Mouse (Mus musculus): Measurements from ENCODE around the gene Rd3l.

Rd3l gene

DNA sequence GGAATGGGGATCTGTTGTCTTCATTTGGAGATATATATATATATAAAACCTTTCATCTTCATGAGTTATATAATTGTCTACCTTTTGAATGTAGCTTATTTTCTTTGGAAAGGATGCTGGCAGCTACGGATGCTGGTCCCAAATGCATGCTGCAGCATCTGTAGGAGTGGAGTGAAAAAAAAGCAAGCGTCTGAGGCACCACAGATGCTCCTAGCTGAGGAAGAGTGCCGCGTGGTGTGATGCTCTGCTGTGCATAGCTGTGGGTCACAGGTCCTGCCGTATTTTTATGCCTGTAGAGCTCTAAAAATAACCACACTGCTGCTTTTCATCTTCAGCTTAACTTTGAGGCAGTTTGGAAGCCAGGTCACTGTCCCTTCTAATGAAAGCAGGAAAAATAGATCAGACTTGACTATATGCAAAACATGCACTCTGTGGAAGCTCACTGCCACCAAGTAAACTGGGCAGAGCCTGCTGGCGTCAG is at the start of gene Rd3l:
Gene Rd3l (minus strand): TSS at position 431 of the 481 bp plus-strand sequence.
- no peak for DNase-seq (ENCODE audit: low spot score)

DNA sequence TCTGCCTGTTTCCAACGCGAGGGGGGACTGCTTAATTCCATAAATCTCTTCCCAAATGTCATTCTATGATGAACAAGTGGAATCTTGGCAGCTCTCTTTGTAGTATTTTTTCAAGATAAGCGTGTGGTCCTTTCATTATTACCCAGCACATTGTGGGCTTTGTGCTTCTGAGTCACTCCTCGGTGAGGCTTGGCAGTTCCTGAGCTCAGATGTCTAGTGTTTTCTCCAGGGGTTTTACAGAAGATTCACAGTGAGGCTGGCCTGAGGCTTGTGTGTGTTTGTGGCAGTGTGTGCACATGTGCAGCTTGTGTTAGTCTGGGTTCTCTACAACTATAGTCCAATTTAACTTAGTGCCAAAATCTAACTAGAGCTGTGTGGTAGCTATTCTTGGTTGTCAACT is 46.3 kb upstream of the Rd3l start:
- no peak for DNase-seq (ENCODE audit: low spot score)

- DNase-seq (ENCODE audit: low spot score), result peak; percentile 18
Observed at GRCm38 (mm10) chr12:112025907-112026645, 45.0 kb upstream of the Rd3l start.

DNA sequence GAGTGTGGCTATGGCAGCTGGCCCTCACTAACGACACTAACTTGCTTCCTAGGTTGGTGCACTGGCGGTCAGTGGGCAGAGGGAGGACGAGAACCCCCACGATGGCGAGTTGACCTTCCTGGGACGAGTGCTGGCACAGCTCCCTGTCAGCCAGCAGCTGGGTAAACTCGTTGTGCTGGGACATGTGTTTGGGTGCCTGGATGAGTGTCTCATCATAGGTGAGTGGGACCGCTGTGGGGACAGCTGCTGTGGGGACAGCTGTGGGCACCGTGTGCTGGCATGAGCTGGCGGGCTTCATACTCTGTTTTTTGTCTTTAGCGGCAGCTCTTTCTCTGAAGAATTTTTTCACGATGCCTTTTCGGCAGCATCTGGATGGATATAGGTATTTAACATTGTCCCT is 44.3 kb upstream of the Rd3l start:
- DNase-seq (ENCODE audit: low spot score), result no peak

- no peak for DNase-seq (ENCODE audit: low spot score)
Observed at GRCm38 (mm10) chr12:112024581-112025310, 43.6 kb upstream of the Rd3l start.

DNA sequence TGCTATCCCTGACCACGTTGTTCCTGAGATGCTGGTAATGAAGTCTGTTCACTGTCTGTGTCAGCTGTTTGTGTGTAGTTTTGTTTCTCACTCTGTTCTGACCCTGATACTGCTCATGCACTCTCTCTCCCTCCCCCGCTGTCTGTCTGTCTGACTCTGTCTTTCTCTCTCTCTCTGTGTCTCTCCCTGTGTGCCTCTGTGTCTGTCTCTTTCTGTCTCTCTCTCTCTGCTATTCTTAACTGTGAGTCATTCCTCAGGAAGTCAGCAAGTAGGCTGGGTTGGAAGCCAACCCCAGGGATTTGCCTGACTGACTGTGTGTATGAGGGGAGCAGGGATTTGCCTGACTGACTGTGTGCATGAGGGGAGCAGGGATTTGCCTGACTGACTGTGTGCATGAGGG is 42.2 kb upstream of the Rd3l start:
- no peak for DNase-seq (ENCODE audit: low spot score)

DNA sequence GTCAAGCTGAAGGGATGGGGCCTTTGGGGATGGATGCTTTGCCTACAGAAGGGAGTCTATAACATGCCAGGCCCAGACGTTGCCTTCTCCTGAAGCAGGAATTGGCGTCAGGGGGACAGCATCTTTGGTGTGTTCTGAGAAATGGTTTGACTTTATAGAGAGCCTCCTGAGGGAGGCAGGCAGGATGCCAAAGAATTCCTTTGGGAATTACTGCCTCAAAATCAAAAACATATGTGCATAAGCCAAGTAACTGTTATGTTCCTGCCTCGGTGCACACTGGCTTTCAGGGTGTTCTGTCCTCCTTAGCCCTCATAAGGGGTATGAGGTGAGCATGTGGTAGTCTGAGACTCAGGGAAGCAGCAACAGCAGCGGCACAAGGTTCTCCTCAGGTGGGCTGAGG is 35.2 kb upstream of the Rd3l start:
- peak; percentile 21 for DNase-seq (ENCODE audit: low spot score)

GRCm38 (mm10) chr12:112013271-112013801 is 32.2 kb upstream of the Rd3l start:
- no peak for DNase-seq (ENCODE audit: low spot score)

- no peak for DNase-seq (ENCODE audit: low spot score)
Observed at GRCm38 (mm10) chr12:112012511-112013270, 31.6 kb upstream of the Rd3l start.

DNA sequence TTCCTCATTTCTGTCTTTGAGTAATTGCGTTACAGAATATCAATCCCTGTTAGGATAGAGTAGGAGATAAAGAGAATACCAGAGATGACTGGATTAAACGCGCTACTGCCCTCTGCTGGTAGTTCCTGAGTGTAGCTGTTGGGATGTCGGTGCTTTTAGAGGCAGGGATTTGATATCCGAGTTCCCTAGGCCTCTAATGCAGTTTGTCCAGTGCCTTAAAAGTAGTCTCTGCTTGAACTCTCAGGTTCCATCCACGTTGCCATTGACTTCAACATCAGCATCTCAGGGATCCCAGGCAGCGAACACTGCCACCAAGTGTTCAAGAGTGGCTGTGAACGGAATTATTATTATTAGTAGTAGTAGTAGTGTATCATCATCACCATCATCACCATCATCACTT is 20.1 kb upstream of the Rd3l start:
- DNase-seq (ENCODE audit: low spot score), result peak; percentile 39

DNA sequence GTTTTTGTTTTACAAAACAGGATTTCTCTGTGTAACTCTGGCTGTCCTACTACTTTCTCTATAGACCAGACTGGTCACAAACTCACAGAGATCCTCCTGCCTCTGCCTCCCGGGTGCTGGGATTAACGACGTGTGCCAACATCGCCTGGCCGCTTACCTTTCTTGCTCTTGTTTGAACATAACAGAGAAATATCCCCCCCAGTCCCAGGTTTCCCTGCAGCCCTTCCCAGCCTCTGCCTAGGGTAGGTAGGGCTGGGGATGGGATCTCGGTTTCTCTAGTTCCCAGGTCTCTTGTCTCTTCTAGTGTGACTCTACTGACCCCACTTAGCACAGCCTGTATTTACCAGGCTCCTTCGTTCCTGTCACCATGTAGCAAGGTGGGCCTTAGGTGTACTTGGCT is 18.6 kb upstream of the Rd3l start:
- DNase-seq (ENCODE audit: low spot score), result no peak

DNA sequence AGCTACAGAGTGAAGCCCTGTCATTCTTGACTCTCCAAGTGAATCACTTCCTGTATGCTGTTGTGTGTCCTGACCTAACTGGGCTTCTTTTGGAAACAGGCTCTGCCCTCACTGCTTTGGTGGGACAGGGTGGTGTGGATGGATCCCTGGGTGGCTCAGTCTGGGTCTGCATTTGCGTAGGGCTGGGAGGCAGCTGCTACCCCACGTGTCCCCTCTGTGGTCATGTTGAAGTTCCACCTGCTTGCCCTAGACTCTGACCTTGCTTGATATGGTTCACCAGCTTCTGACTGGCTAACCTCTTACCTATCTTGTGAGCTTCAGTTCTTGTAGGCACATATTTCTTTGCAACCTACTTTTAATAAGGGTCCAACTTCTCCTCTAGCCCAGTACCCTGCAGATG is 14.0 kb upstream of the Rd3l start:
- DNase-seq (ENCODE audit: low spot score), result no peak

- no peak for DNase-seq (ENCODE audit: low spot score)
Observed at GRCm38 (mm10) chr12:111992626-111993025, 11.5 kb upstream of the Rd3l start.

GRCm38 (mm10) chr12:111986756-111987155 is 5.6 kb upstream of the Rd3l start:
- no peak for DNase-seq (ENCODE audit: low spot score)

GRCm38 (mm10) chr12:111983165-111983564 is 2.0 kb upstream of the Rd3l start:
- DNase-seq (ENCODE audit: low spot score), result no peak

GRCm38 (mm10) chr12:111981831-111982230 is 714 bp upstream of the Rd3l start:
- DNase-seq (ENCODE audit: low spot score), result no peak

DNA sequence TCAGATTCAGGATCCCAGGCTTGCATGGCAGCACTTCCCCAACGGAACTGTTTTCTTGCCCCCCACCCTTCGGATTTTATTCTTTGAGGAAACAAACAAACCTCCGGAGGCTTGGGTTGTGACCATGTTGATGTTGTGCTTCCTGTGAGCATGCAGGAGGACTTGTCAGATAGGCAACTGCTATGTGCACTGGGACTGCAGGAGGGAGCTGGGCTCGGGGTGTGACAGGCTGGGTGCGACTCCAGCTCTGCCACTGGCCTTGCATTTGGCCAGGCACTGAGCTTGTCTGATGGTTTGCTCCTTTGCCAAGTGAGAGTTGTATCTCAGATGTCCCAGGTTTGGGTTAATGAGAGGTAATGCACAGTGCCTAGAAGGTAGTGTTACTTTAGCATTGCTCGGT is 2.8 kb downstream of the Rd3l start:
- no peak for DNase-seq (ENCODE audit: low spot score)

DNA sequence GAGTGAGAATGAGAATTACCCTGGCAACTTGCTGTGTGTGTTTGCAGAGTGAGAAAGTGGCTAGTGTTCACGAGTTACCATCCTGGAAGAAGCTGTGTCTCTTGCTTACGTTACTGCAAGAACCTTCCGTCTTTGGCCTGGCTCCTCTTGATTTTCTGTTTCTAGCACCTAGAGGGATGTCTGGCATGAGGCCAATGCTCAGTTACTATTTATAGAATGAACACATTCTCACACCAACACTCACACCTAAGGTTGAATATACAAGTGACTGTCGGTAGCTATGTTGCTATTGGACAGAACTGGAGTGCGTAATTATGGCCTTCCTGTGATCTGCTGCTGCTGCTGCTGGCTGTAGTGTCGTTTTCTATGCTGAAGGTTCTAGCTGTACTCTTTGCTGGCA is 4.0 kb downstream of the Rd3l start:
- DNase-seq (ENCODE audit: low spot score), result no peak

GRCm38 (mm10) chr12:111974578-111974977 is 6.5 kb downstream of the Rd3l start:
- no peak for DNase-seq (ENCODE audit: low spot score)

GRCm38 (mm10) chr12:111972504-111972903 is 8.6 kb downstream of the Rd3l start:
- DNase-seq (ENCODE audit: low spot score), result no peak

- no peak for DNase-seq (ENCODE audit: low spot score)
Observed at GRCm38 (mm10) chr12:111971231-111971686, 9.9 kb downstream of the Rd3l start, which contains the start of gene Tdrd9. TSS of gene Tdrd9 (plus strand) at chr12:111971559.

DNA sequence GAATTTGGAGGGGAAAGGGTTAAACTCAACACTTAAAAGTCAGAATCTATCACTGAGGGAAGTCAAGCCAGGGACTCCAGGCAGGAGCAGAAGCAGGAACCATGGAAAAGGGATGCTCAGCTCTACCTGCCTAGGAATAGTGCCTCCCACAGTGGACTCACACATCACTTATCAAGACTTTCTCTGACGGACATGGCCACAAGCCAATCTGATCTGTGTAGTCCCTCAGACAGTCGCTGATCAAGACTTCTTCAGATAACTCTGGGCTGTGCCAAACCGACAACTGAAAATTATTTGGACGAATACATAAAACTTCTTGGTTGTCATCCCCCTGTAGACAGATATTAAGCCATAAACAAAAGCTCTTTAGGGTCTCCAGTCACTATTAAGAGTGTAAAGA is 11.0 kb downstream of the Rd3l start:
- DNase-seq (ENCODE audit: low spot score), result no peak

Measured in MN1 (cell line).